Mouse (Mus musculus) olfactory bulb, adult 2 months (tissue): ENCODE measurements around the gene Rere.

Experiments
- CTCF ChIP-seq: fragments of 200-500 bp; IDR thresholded peaks from 2 replicates; pipeline ENCODE4 v1.5.1; 2012; ENCODE audit warnings: low read depth, mild to moderate bottlenecking, low read length, moderate library complexity; ENCODE audit not compliant: insufficient read depth
- POLR2A ChIP-seq: fragments of 200-500 bp; IDR thresholded peaks from 2 replicates; pipeline ENCODE4 v1.6.1; 2012; ENCODE audit warnings: mild to moderate bottlenecking, low read depth, low read length, moderate library complexity; ENCODE audit not compliant: insufficient read depth

DNA sequence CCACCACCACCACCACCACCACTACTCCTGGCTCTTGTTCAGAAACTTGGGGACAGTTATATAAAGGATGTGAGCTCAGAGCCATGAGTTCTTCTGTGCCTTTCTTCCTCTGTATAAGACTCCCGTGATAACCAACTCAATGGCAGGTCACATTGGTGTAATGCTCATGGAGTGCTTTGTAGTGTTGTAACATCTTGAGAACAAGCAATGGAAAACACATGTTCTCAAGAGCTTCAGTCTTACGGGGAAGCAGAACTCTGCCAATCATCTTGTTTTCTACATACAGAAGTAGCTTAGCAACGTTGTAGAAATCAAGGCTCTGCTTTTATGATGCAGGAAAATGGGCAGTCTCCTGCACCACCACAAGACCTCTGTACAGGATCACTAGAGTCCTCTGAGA is 107.1 kb downstream of the Rere start:
- TF ChIP-seq CTCF (no peak), POLR2A (no peak)
